19 mouse cellular contexts compared by ENCODE assay signal in genomic region chr17:28286133-28286532, GRCm38 (mm10). TPM values are rescaled to one million over a fixed set of nuclear protein-coding genes. Genes with fewer than 3 reads are reported as not detected.
DNase-seq lines count a peak whose midpoint lies in the region; ATAC-seq lines count a peak whose summit lies in the region.
"Had no signal": no experiment of that assay in that cellular context is flagged by ENCODE, and none has a peak within 500 bp of the region (broad histone marks: within the 10 kb centered on the region; RNA-seq: fewer than 3 reads in every experiment).

No protein-coding gene starts in this region.

- 88% methylated on average over 10 of the region's 10 CpGs for WGBS in forebrain, embryonic 10.5 days
- 88% methylated on average over 10 of the region's 10 CpGs for WGBS in forebrain, embryonic 12.5 days
- 56% methylated on average over 10 of the region's 10 CpGs for WGBS in kidney, embryonic 16.5 days
- WGBS in hindbrain, embryonic 16.5 days = 70% methylated on average over 10 of the region's 10 CpGs

- H3K4me3 ChIP-seq in forebrain, embryonic 10.5 days = no peak overlapping the region
- no peak overlapping the region for H3K4me3 ChIP-seq in forebrain, embryonic 12.5 days (replicated peaks)
- H3K4me3 ChIP-seq in kidney, embryonic 16.5 days (ENCODE audit: low read length) = no peak overlapping the region
- no peak overlapping the region for H3K4me3 ChIP-seq in hindbrain, embryonic 16.5 days (ENCODE audit: low read length)
- H3K4me3 ChIP-seq: heart, adult 2 months; heart, embryonic 15.5 days; left cerebral cortex, adult 2 months; limb, embryonic 15.5 days; myocyte had no signal

- no peak overlapping the region for H3K4me2 ChIP-seq in forebrain, embryonic 12.5 days
- no peak overlapping the region for H3K4me2 ChIP-seq in kidney, embryonic 16.5 days (replicated peaks; ENCODE audit: low read depth, low read length)
- H3K4me2 ChIP-seq in hindbrain, embryonic 16.5 days (ENCODE audit: low read length) = no peak overlapping the region
- H3K4me2 ChIP-seq: heart, embryonic 15.5 days; limb, embryonic 15.5 days had no signal

- 0 out of 2 replicates have a peak, but pooled peaks cover 4% of the 10 kb centered on the region for H3K36me3 ChIP-seq in forebrain, embryonic 10.5 days (replicated peaks)
- H3K36me3 ChIP-seq in forebrain, embryonic 12.5 days (replicated peaks) = no peaks in the 10 kb centered on the region
- no peaks in the 10 kb centered on the region for H3K36me3 ChIP-seq in kidney, embryonic 16.5 days (ENCODE audit: insufficient read depth, low read length)
- no peaks in the 10 kb centered on the region for H3K36me3 ChIP-seq in hindbrain, embryonic 16.5 days (ENCODE audit: control insufficient read depth, insufficient read depth, low read length)
- H3K36me3 ChIP-seq: heart, embryonic 15.5 days had no signal

- H3K9ac ChIP-seq in forebrain, embryonic 12.5 days = no peak overlapping the region
- H3K9ac ChIP-seq in kidney, embryonic 16.5 days (replicated peaks; ENCODE audit: low read length) = peak overlapping the region; percentile 38; the same call in 1 of the 2 replicates
- peak overlapping the region; percentile 5; the same call in 1 of the 2 replicates for H3K9ac ChIP-seq in hindbrain, embryonic 16.5 days (ENCODE audit: low read depth, low read length)
- H3K9ac ChIP-seq: heart, embryonic 15.5 days; limb, embryonic 15.5 days had no signal

- no peaks in the 10 kb centered on the region for H3K27me3 ChIP-seq in forebrain, embryonic 10.5 days (ENCODE audit: poor library complexity, severe bottlenecking)
- no peaks in the 10 kb centered on the region for H3K27me3 ChIP-seq in forebrain, embryonic 12.5 days
- H3K27me3 ChIP-seq in kidney, embryonic 16.5 days (ENCODE audit: insufficient read depth, low read length) = no peaks in the 10 kb centered on the region
- H3K27me3 ChIP-seq in hindbrain, embryonic 16.5 days (replicated peaks; ENCODE audit: control insufficient read depth, insufficient read depth, low read length) = no peaks in the 10 kb centered on the region
- H3K27me3 ChIP-seq: heart, embryonic 15.5 days; limb, embryonic 15.5 days had no signal

- H3K9me3 ChIP-seq in forebrain, embryonic 10.5 days = no peaks in the 10 kb centered on the region
- no peaks in the 10 kb centered on the region for H3K9me3 ChIP-seq in forebrain, embryonic 12.5 days
- H3K9me3 ChIP-seq in kidney, embryonic 16.5 days (ENCODE audit: low read length) = no peaks in the 10 kb centered on the region
- H3K9me3 ChIP-seq in hindbrain, embryonic 16.5 days (ENCODE audit: control insufficient read depth, low read length) = no peaks in the 10 kb centered on the region
- H3K9me3 ChIP-seq: heart, embryonic 15.5 days; limb, embryonic 15.5 days had no signal

- no peak for DNase-seq in forebrain, embryonic 10.5 days (ENCODE audit: extremely low spot score, low spot score)
- DNase-seq in kidney, postnatal 36 days = no peak
- DNase-seq in B cell, adult 2 months = peak; percentile 15 to 21
- DNase-seq in thymus, postnatal 0 days (ENCODE audit: low spot score) = no peak
- DNase-seq: adrenal gland, postnatal 25 days; cerebellum, adult 8-10 months; heart, adult 2 months; kidney, adult 2 months; lung, postnatal 14 days; right cerebral cortex, postnatal 4 days had no signal

- peaks cover 28% of the 10 kb centered on the region for H3K4me1 ChIP-seq in forebrain, embryonic 10.5 days
- H3K4me1 ChIP-seq in forebrain, embryonic 12.5 days = peaks cover 11% of the 10 kb centered on the region
- peaks cover 66% of the 10 kb centered on the region for H3K4me1 ChIP-seq in kidney, embryonic 16.5 days (ENCODE audit: insufficient read depth, low read length)
- H3K4me1 ChIP-seq in hindbrain, embryonic 16.5 days (ENCODE audit: control insufficient read depth, insufficient read depth, low read depth, low read length) = peaks cover 6% of the 10 kb centered on the region; the same call in 1 of the 2 replicates

- H3K27ac ChIP-seq in forebrain, embryonic 10.5 days = 0 out of 2 replicates have a peak overlapping the region, but pooled peaks have one; percentile 49
- H3K27ac ChIP-seq in forebrain, embryonic 12.5 days = no peak overlapping the region
- 0 out of 2 replicates have a peak overlapping the region, but pooled peaks have one; percentile 14 for H3K27ac ChIP-seq in kidney, embryonic 16.5 days (ENCODE audit: low read length)
- peak overlapping the region; percentile 13; the same call in 1 of the 2 replicates for H3K27ac ChIP-seq in hindbrain, embryonic 16.5 days (ENCODE audit: low read depth, low read length)
- H3K27ac ChIP-seq: heart, adult 2 months; heart, embryonic 15.5 days; left cerebral cortex, adult 2 months; limb, embryonic 15.5 days had no signal

- no peak for ATAC-seq in forebrain, embryonic 12.5 days (ENCODE audit: low FRiP score)
- no peak for ATAC-seq in kidney, embryonic 16.5 days (ENCODE audit: low FRiP score, low TSS enrichment)
- no peak for ATAC-seq in hindbrain, embryonic 16.5 days
- ATAC-seq in frontal cortex, adult (ENCODE audit: low TSS enrichment) = no peak
- ATAC-seq: forebrain, embryonic 14.5 days had no signal

RNA-seq across cellular contexts. Expression of gene Fance, which starts 27.2 kb away (rescaled TPM):
- polyA plus RNA-seq in forebrain, embryonic 10.5 days (2016; fragmentation: Nextera tagmentation; extraction: Ambion mirVana) = 31.6 and 32.5 TPM in 2 replicates
- polyA plus RNA-seq in forebrain, embryonic 12.5 days (2016; fragmentation: Nextera tagmentation; extraction: Ambion mirVana) = 25.9 and 26.0 TPM in 2 replicates
- 32.3 and 34.0 TPM in 2 replicates for polyA plus RNA-seq in kidney, embryonic 16.5 days (2015; fragmentation: Nextera tagmentation; extraction: Ambion mirVana)
- 25.0 and 25.7 TPM in 2 replicates for polyA plus RNA-seq in hindbrain, embryonic 16.5 days (2015; fragmentation: Nextera tagmentation; extraction: Ambion mirVana)
- polyA plus RNA-seq in thymus, postnatal 0 days (2015; fragmentation: Nextera tagmentation; extraction: Ambion mirVana) = 20.7 and 27.6 TPM in 2 replicates

RNA-seq across cellular contexts. Expression of gene Rpl10a, which starts 42.1 kb away (rescaled TPM):
- 511 and 540 TPM in 2 replicates for polyA plus RNA-seq in forebrain, embryonic 10.5 days (2016; fragmentation: Nextera tagmentation; extraction: Ambion mirVana)
- polyA plus RNA-seq in forebrain, embryonic 12.5 days (2016; fragmentation: Nextera tagmentation; extraction: Ambion mirVana) = 370 and 384 TPM in 2 replicates
- polyA plus RNA-seq in kidney, embryonic 16.5 days (2015; fragmentation: Nextera tagmentation; extraction: Ambion mirVana) = 543 and 653 TPM in 2 replicates
- 287 and 323 TPM in 2 replicates for polyA plus RNA-seq in hindbrain, embryonic 16.5 days (2015; fragmentation: Nextera tagmentation; extraction: Ambion mirVana)
- polyA plus RNA-seq in thymus, postnatal 0 days (2015; fragmentation: Nextera tagmentation; extraction: Ambion mirVana) = 790 and 815 TPM in 2 replicates

RNA-seq across cellular contexts. Expression of gene Ppard, which starts 53.6 kb away (rescaled TPM):
- 1.3 and 1.4 TPM in 2 replicates for polyA plus RNA-seq in forebrain, embryonic 10.5 days (2016; fragmentation: Nextera tagmentation; extraction: Ambion mirVana)
- 1.4 and 1.6 TPM in 2 replicates for polyA plus RNA-seq in forebrain, embryonic 12.5 days (2016; fragmentation: Nextera tagmentation; extraction: Ambion mirVana)
- 2.1 and 2.2 TPM in 2 replicates for polyA plus RNA-seq in kidney, embryonic 16.5 days (2015; fragmentation: Nextera tagmentation; extraction: Ambion mirVana)
- 1.1 TPM in 2 replicates for polyA plus RNA-seq in hindbrain, embryonic 16.5 days (2015; fragmentation: Nextera tagmentation; extraction: Ambion mirVana)
- polyA plus RNA-seq in thymus, postnatal 0 days (2015; fragmentation: Nextera tagmentation; extraction: Ambion mirVana) = 2.3 and 3.0 TPM in 2 replicates

Comparison
In these comparisons a context has a peak if more than half of its experiments do, and no peak if none do; other contexts are left out.
1. DNase-seq: peak in B cell, adult 2 months (2 of 2); none in forebrain, embryonic 10.5 days (single experiment), kidney, postnatal 36 days (0 of 2) and thymus, postnatal 0 days (single experiment).